Mouse (Mus musculus): ENCODE results near the gene Stra8. TPM values are rescaled to one million over a fixed set of nuclear protein-coding genes. Genes with fewer than 3 reads are reported as not detected.

Stra8 gene
- polyA plus RNA-seq, 1 experiment from 2014 or later: not detected

GRCm38 (mm10) chr6:34907121-34907614 lies 12.8 kb upstream of the Stra8 start:
- WGBS: 35% methylated on average over 2 of the region's 2 CpGs
- Histone ChIP-seq H3K27me3 (replicated peaks; ENCODE audit: control insufficient read depth, insufficient read depth, low read length) (no peaks in the 10 kb centered on the region), H3K27ac (ENCODE audit: low read depth, low read length) (peak overlapping the region; percentile 94), H3K4me2 (peak overlapping the region; percentile 55), H3K36me3 (ENCODE audit: control insufficient read depth, insufficient read depth, low read length) (peaks cover 20% of the 10 kb centered on the region), H3K4me1 (replicated peaks; ENCODE audit: control insufficient read depth, insufficient read depth, low read length) (peaks cover 43% of the 10 kb centered on the region), H3K9ac (ENCODE audit: low read depth, low read length) (peak overlapping the region; percentile 42), H3K9me3 (ENCODE audit: control insufficient read depth, low read length) (no peaks in the 10 kb centered on the region), H3K4me3 (ENCODE audit: low read depth, low read length) (peak overlapping the region; percentile 5; the same call in 1 of the 2 replicates)
- ATAC-seq (replicated peaks; ENCODE audit: low FRiP score): peak; percentile 80
- no peak for DNase-seq (ENCODE audit: low spot score)

- no peak for ATAC-seq (replicated peaks; ENCODE audit: low FRiP score)
- H3K4me3 ChIP-seq (ENCODE audit: low read depth, low read length): peak overlapping the region; percentile 5; the same call in 1 of the 2 replicates
Observed at GRCm38 (mm10) chr6:34907696-34908260, 12.2 kb upstream of the Stra8 start.

GRCm38 (mm10) chr6:34909631-34910345 lies 10.2 kb upstream of the Stra8 start:
- H3K27ac ChIP-seq (ENCODE audit: low read depth, low read length): peak overlapping the region; percentile 71
- H3K9me3 ChIP-seq (ENCODE audit: control insufficient read depth, low read length): no peaks in the 10 kb centered on the region
- peak overlapping the region; percentile 92 for H3K4me2 ChIP-seq
- H3K27me3 ChIP-seq (replicated peaks; ENCODE audit: control insufficient read depth, insufficient read depth, low read length): no peaks in the 10 kb centered on the region
- H3K4me1 ChIP-seq (replicated peaks; ENCODE audit: control insufficient read depth, insufficient read depth, low read length): peaks cover 32% of the 10 kb centered on the region
- peaks cover 12% of the 10 kb centered on the region for H3K36me3 ChIP-seq (ENCODE audit: control insufficient read depth, insufficient read depth, low read length)
- ATAC-seq (replicated peaks; ENCODE audit: low FRiP score): no peak
- peak overlapping the region; percentile 79 for H3K9ac ChIP-seq (ENCODE audit: low read depth, low read length)
- 43% methylated on average over 8 of the region's 8 CpGs for WGBS
- DNase-seq (ENCODE audit: low spot score): no peak
- peak overlapping the region; percentile 83 for H3K4me3 ChIP-seq (ENCODE audit: low read depth, low read length)

More at GRCm38 (mm10) chr6:34907696-34908260, 12.2 kb upstream of the Stra8 start:
- Histone ChIP-seq H3K27ac (ENCODE audit: low read depth, low read length) (peak overlapping the region; percentile 94), H3K27me3 (replicated peaks; ENCODE audit: control insufficient read depth, insufficient read depth, low read length) (no peaks in the 10 kb centered on the region), H3K9ac (ENCODE audit: low read depth, low read length) (peak overlapping the region; percentile 42; the same call in 1 of the 2 replicates), H3K9me3 (ENCODE audit: control insufficient read depth, low read length) (no peaks in the 10 kb centered on the region), H3K36me3 (ENCODE audit: control insufficient read depth, insufficient read depth, low read length) (peaks cover 19% of the 10 kb centered on the region), H3K4me2 (peak overlapping the region; percentile 55), H3K4me1 (replicated peaks; ENCODE audit: control insufficient read depth, insufficient read depth, low read length) (peaks cover 41% of the 10 kb centered on the region)
- 75% methylated on average over 18 of the region's 18 CpGs for WGBS
- no peak for DNase-seq (ENCODE audit: low spot score)

GRCm38 (mm10) chr6:34910371-34911219 lies 9.4 kb upstream of the Stra8 start, which contains the start of gene Wdr91:
Gene Wdr91, minus strand, starts transcription at chr6:34910876.
- DNase-seq (ENCODE audit: low spot score) (peak; percentile 97), ATAC-seq (replicated peaks; ENCODE audit: low FRiP score) (peak; percentile 83)
- H3K36me3 ChIP-seq (ENCODE audit: control insufficient read depth, insufficient read depth, low read length): peaks cover 7% of the 10 kb centered on the region
- peak within 1 kb of the TSS; percentile 83 for H3K4me3 ChIP-seq (ENCODE audit: low read depth, low read length)
- under 1% methylated on average over 64 of the region's 64 CpGs for WGBS
- no peaks in the 10 kb centered on the region for H3K9me3 ChIP-seq (ENCODE audit: control insufficient read depth, low read length)
- peak within 1 kb of the TSS; percentile 71 for H3K27ac ChIP-seq (ENCODE audit: low read depth, low read length)
- H3K4me2 ChIP-seq: peak within 1 kb of the TSS; percentile 92
- peaks cover 32% of the 10 kb centered on the region for H3K4me1 ChIP-seq (replicated peaks; ENCODE audit: control insufficient read depth, insufficient read depth, low read length)
- H3K9ac ChIP-seq (ENCODE audit: low read depth, low read length): peak within 1 kb of the TSS; percentile 79
- no peaks in the 10 kb centered on the region for H3K27me3 ChIP-seq (replicated peaks; ENCODE audit: control insufficient read depth, insufficient read depth, low read length)

- Histone ChIP-seq H3K4me2 (no peak overlapping the region), H3K4me1 (replicated peaks; ENCODE audit: control insufficient read depth, insufficient read depth, low read length) (peaks cover 18% of the 10 kb centered on the region), H3K27ac (ENCODE audit: low read depth, low read length) (no peak overlapping the region), H3K27me3 (replicated peaks; ENCODE audit: control insufficient read depth, insufficient read depth, low read length) (no peaks in the 10 kb centered on the region), H3K36me3 (ENCODE audit: control insufficient read depth, insufficient read depth, low read length) (peaks cover 5% of the 10 kb centered on the region; the same call in 1 of the 2 replicates), H3K9me3 (ENCODE audit: control insufficient read depth, low read length) (no peaks in the 10 kb centered on the region), H3K9ac (ENCODE audit: low read depth, low read length) (no peak overlapping the region), H3K4me3 (ENCODE audit: low read depth, low read length) (no peak overlapping the region)
- no peak for ATAC-seq (replicated peaks; ENCODE audit: low FRiP score)
- no peak for DNase-seq (ENCODE audit: low spot score)
- WGBS: 81% methylated on average over 13 of the region's 13 CpGs
Observed at GRCm38 (mm10) chr6:34913341-34914040, 6.5 kb upstream of the Stra8 start.

GRCm38 (mm10) chr6:34914462-34914861 lies 5.5 kb upstream of the Stra8 start:
- Histone ChIP-seq H3K4me3 (ENCODE audit: low read depth, low read length) (no peak overlapping the region), H3K4me2 (no peak overlapping the region), H3K27ac (ENCODE audit: low read depth, low read length) (no peak overlapping the region), H3K4me1 (replicated peaks; ENCODE audit: control insufficient read depth, insufficient read depth, low read length) (peaks cover 10% of the 10 kb centered on the region), H3K27me3 (replicated peaks; ENCODE audit: control insufficient read depth, insufficient read depth, low read length) (no peaks in the 10 kb centered on the region), H3K9me3 (ENCODE audit: control insufficient read depth, low read length) (no peaks in the 10 kb centered on the region), H3K36me3 (ENCODE audit: control insufficient read depth, insufficient read depth, low read length) (no peaks in the 10 kb centered on the region), H3K9ac (ENCODE audit: low read depth, low read length) (no peak overlapping the region)
- 81% methylated on average over 3 of the region's 3 CpGs for WGBS
- ATAC-seq (replicated peaks; ENCODE audit: low FRiP score): no peak
- DNase-seq (ENCODE audit: low spot score): no peak

GRCm38 (mm10) chr6:34919146-34919545 lies 817 bp upstream of the Stra8 start:
- Histone ChIP-seq H3K4me3 (ENCODE audit: low read depth, low read length) (no peak overlapping the region), H3K9me3 (ENCODE audit: control insufficient read depth, low read length) (no peaks in the 10 kb centered on the region), H3K36me3 (ENCODE audit: control insufficient read depth, insufficient read depth, low read length) (no peaks in the 10 kb centered on the region), H3K4me2 (no peak overlapping the region), H3K27ac (ENCODE audit: low read depth, low read length) (no peak overlapping the region), H3K27me3 (replicated peaks; ENCODE audit: control insufficient read depth, insufficient read depth, low read length) (no peaks in the 10 kb centered on the region), H3K4me1 (replicated peaks; ENCODE audit: control insufficient read depth, insufficient read depth, low read length) (0 out of 2 replicates have a peak, but pooled peaks cover 3% of the 10 kb centered on the region), H3K9ac (ENCODE audit: low read depth, low read length) (no peak overlapping the region)
- ATAC-seq (replicated peaks; ENCODE audit: low FRiP score) (no peak), DNase-seq (ENCODE audit: low spot score) (no peak)
- 83% methylated on average over 7 of the region's 7 CpGs for WGBS

- H3K4me1 ChIP-seq (replicated peaks; ENCODE audit: control insufficient read depth, insufficient read depth, low read length): 0 out of 2 replicates have a peak, but pooled peaks cover 3% of the 10 kb centered on the region
- H3K4me3 ChIP-seq (ENCODE audit: low read depth, low read length): no peak overlapping the region
- no peaks in the 10 kb centered on the region for H3K9me3 ChIP-seq (ENCODE audit: control insufficient read depth, low read length)
- H3K4me2 ChIP-seq: no peak overlapping the region
- no peak for ATAC-seq (replicated peaks; ENCODE audit: low FRiP score)
- no peak overlapping the region for H3K27ac ChIP-seq (ENCODE audit: low read depth, low read length)
- no peaks in the 10 kb centered on the region for H3K27me3 ChIP-seq (replicated peaks; ENCODE audit: control insufficient read depth, insufficient read depth, low read length)
- no peak overlapping the region for H3K9ac ChIP-seq (ENCODE audit: low read depth, low read length)
- no peak for DNase-seq (ENCODE audit: low spot score)
- no peaks in the 10 kb centered on the region for H3K36me3 ChIP-seq (ENCODE audit: control insufficient read depth, insufficient read depth, low read length)
- WGBS: 91% methylated on average over 12 of the region's 12 CpGs
Observed at GRCm38 (mm10) chr6:34920631-34921030, 668 bp downstream of the Stra8 start.
